Mouse (Mus musculus) heart, postnatal 0 days (tissue): ENCODE data around the gene Epo. TPM values are rescaled to one million over a fixed set of nuclear protein-coding genes. Genes with fewer than 3 reads are reported as not detected.
A peak's percentile ranks its signal among the peaks of the same experiment; 100 is the strongest.

Source experiments
- ATAC-seq: fragments of 200-750 bp; cut with Nextera tagmentation; 2 replicates; pipeline ENCODE4 v1.8.0; 2017; ENCODE audit warnings: low read depth, moderate number of reproducible peaks, moderate library complexity; ENCODE audit not compliant: insufficient read depth
- DNase-seq: peaks from one replicate; pipeline ENCODE4 v3.0.0-alpha.2; 2016; ENCODE audit warnings: low spot score
- H3K27ac ChIP-seq: fragments of 300-500 bp; sonication (generic); 2 replicates; pipeline ENCODE4 v1.5.1; 2014; ENCODE audit warnings: low read depth, mild to moderate bottlenecking
- H3K27me3 ChIP-seq: fragments of 300-500 bp; sonication (generic); 2 replicates; pipeline ENCODE4 v1.6.1; 2014; ENCODE audit warnings: low read length, mixed read lengths; ENCODE audit not compliant: control insufficient read depth, insufficient read depth
- H3K36me3 ChIP-seq: fragments of 300-500 bp; sonication (generic); replicated peaks from 2 replicates; pipeline ENCODE4 v1.6.1; 2014; ENCODE audit warnings: low read length, mixed read lengths; ENCODE audit not compliant: control insufficient read depth, insufficient read depth
- H3K4me1 ChIP-seq: fragments of 300-500 bp; sonication (generic); 2 replicates; pipeline ENCODE4 v1.6.1; 2014; ENCODE audit warnings: antibody characterized with exemption; ENCODE audit not compliant: control insufficient read depth, insufficient read depth
- H3K4me2 ChIP-seq: fragments of 300-500 bp; sonication (generic); 2 replicates; pipeline ENCODE4 v1.6.1; 2014; ENCODE audit warnings: low read depth, mild to moderate bottlenecking, low read length, moderate library complexity
- H3K4me3 ChIP-seq: fragments of 300-500 bp; sonication (generic); 2 replicates; pipeline ENCODE4 v1.5.1; 2014; ENCODE audit warnings: low read depth, low read length
- H3K9ac ChIP-seq: fragments of 300-500 bp; sonication (generic); replicated peaks from 2 replicates; pipeline ENCODE4 v1.6.1; 2014; ENCODE audit warnings: low read depth, low read length, mixed read lengths
- H3K9me3 ChIP-seq: fragments of 300-500 bp; sonication (generic); replicated peaks from 2 replicates; pipeline ENCODE4 v1.6.1; 2016; ENCODE audit warnings: low read length; ENCODE audit not compliant: control insufficient read depth
- CTCF ChIP-seq: IDR thresholded peaks from 2 replicates; pipeline ENCODE4 v1.5.1; 2016; ENCODE audit warnings: antibody characterized with exemption, control low read depth, low read depth
- EP300 ChIP-seq: IDR thresholded peaks from 2 replicates; pipeline ENCODE4 v1.6.1; 2016; ENCODE audit warnings: antibody characterized with exemption, low read depth
- WGBS: fragments of 180-500 bp; shearing (Covaris S2); extraction: QIAGEN DNeasy Blood & Tissue Kit; methylation state at CpG from one replicate; pipeline ENCODE4 v1.1.7; 2014; 5-methylcytosine and 5-hydroxymethylcytosine counted together
- polyA plus RNA-seq: library from polyadenylated mRNA; unstranded; fragments of >200 nt; fragmentation: Nextera tagmentation; extraction: Ambion mirVana; gene quantifications from 2 replicates; pipeline ENCODE4 v1.2.1, GENCODE M21; 2015
- total RNA-seq: library from RNA; depleted of rRNA; stranded (reverse); fragments of >200 nt; gene quantifications from 2 replicates; pipeline ENCODE4 v1.2.3, GENCODE M21; 2014; ENCODE audit warnings: low replicate concordance

The Epo gene
- total and polyA plus RNA-seq, 2 experiments from 2014 or later: not detected

DNA sequence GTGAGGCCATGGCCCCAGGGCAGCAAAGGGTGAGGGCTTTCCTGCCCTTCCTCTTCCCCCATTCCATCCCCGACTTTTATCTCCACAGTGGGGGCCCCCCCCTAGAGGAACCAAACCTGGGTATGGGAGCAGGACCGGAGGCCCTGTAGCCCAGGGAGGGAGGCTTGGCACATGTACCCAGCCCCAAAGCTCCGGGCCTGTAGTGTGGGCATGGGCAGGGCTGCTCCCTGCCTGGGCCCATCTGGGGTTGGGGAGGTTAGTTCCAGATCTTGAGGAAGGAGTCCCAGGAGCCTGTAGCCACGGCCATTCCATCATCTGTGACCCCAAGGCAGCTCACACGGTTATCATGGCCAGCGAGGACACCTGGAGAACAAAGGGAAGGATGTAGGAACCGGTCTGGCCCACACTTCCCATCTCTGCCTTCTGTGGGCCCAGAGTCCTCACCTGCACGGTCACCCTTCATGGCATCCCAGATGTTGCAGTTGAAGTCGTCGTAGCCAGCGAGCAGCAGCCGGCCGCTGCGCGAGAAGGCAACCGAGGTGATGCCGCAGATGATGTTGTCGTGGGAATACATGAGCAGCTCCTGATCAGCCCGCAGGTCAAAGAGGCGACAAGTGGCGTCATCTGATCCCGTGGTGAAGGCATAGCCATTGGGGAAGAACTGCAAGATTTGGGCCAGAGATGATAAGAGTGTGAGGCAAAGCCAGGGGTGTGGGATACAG lies 4.6 kb downstream of the Epo start:
- peaks cover 6% of the 10 kb centered on the region; the same call in 1 of the 2 replicates for H3K4me1 ChIP-seq
- H3K27me3 ChIP-seq: no peaks in the 10 kb centered on the region
- 75% methylated on average over 22 of the region's 22 CpGs for WGBS
- H3K27ac ChIP-seq: no peak overlapping the region
- no peak overlapping the region for H3K9ac ChIP-seq
- no peaks in the 10 kb centered on the region for H3K9me3 ChIP-seq
- no peak for DNase-seq
- H3K36me3 ChIP-seq: peaks cover 67% of the 10 kb centered on the region
- H3K4me2 ChIP-seq: no peak overlapping the region
- ATAC-seq: no peak
- TF ChIP-seq EP300 (no peak), CTCF (no peak)
- H3K4me3 ChIP-seq: no peak overlapping the region

DNA sequence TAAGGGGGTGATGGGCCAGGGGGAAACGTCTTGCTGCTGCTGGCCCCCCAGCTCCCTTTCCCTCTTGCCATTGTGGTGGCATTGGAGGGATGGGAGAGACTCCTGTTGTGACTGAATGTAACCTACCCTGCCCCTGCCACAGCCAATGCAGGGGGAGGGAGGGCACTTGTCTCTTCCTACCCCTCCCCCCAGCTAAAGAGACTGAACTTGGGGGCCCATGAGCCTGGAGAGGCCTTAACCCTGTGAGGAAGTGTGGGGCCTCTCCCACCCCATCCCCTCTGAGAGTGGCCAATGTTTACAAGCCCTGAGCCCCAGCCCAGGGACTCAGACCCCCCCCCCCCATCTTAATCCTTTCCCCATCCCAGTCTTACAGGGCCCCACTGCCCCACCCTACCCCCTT lies 5.6 kb downstream of the Epo start:
- Histone ChIP-seq H3K27ac (no peak overlapping the region), H3K9ac (no peak overlapping the region), H3K36me3 (peaks cover 77% of the 10 kb centered on the region), H3K9me3 (no peaks in the 10 kb centered on the region), H3K4me2 (no peak overlapping the region), H3K27me3 (no peaks in the 10 kb centered on the region), H3K4me3 (no peak overlapping the region), H3K4me1 (peaks cover 6% of the 10 kb centered on the region; the same call in 1 of the 2 replicates)
- ATAC-seq (no peak), DNase-seq (no peak)
- TF ChIP-seq EP300: no peak
- TF ChIP-seq CTCF: no peak
- WGBS: 65% methylated on average over 1 of the region's 1 CpGs

- Histone ChIP-seq H3K9me3 (no peaks in the 10 kb centered on the region), H3K4me3 (no peak overlapping the region), H3K9ac (no peak overlapping the region), H3K36me3 (peaks cover 88% of the 10 kb centered on the region), H3K4me2 (no peak overlapping the region), H3K4me1 (peaks cover 6% of the 10 kb centered on the region; the same call in 1 of the 2 replicates), H3K27me3 (no peaks in the 10 kb centered on the region), H3K27ac (peak overlapping the region; percentile 15; the same call in 1 of the 2 replicates)
- DNase-seq (no peak), ATAC-seq (no peak)
- TF ChIP-seq CTCF (no peak), EP300 (0 out of 2 replicates have a peak, but pooled peaks have one; percentile 21)
- WGBS: 45% methylated on average over 16 of the region's 16 CpGs
Measured at GRCm38 (mm10) chr5:137526192-137526936, 6.7 kb downstream of the Epo start.

DNA sequence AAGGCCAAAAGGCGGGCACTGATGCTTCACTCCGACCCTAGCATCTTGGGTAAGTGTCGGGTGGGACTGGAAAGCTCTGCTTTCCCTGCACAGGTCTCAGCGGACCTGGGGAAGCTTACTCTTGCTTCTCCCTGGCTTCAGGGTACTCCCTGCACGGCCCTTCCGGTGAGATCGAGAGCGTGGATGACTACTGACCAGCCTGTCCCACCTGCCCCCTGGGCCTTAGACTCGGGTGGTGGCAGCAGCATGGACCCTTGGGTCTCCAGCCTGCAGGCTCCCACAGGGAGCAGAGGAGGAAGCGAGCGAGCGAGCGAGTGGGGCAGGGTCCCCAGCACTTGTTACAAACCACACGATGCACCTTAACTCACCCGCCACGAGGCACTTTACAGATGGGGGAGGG lies 7.5 kb downstream of the Epo start:
- no peak overlapping the region for H3K4me2 ChIP-seq
- H3K9ac ChIP-seq: no peak overlapping the region
- H3K27me3 ChIP-seq: no peaks in the 10 kb centered on the region
- peaks cover 96% of the 10 kb centered on the region for H3K36me3 ChIP-seq
- DNase-seq: no peak
- no peak overlapping the region for H3K4me3 ChIP-seq
- no peaks in the 10 kb centered on the region for H3K9me3 ChIP-seq
- no peak overlapping the region for H3K27ac ChIP-seq
- 73% methylated on average over 16 of the region's 16 CpGs for WGBS
- peaks cover 6% of the 10 kb centered on the region; the same call in 1 of the 2 replicates for H3K4me1 ChIP-seq
- no peak for TF ChIP-seq EP300
- no peak for TF ChIP-seq CTCF
- no peak for ATAC-seq

DNA sequence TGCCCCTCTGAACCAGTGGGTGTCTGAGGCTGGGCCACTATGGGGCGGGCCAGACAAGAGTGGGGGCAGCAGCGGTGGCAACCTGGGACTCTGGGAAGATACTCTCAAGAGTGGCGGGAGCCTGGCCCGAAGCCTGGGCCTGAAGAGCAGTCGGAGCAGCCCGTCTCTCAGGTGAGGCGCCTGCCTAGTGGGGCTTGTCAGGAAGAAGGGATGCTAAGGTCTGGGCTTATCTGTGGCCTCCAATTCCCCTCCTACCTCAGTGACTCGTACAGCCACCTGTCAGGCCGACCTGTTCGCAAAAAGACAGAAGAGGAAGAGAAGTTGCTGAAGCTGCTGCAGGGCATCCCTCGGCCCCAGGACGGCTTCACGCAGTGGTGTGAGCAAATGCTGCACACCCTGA lies 8.4 kb downstream of the Epo start:
- H3K9ac ChIP-seq: no peak overlapping the region
- H3K4me2 ChIP-seq: no peak overlapping the region
- no peak for TF ChIP-seq CTCF
- TF ChIP-seq EP300: no peak
- DNase-seq: no peak
- no peak for ATAC-seq
- no peaks in the 10 kb centered on the region for H3K4me1 ChIP-seq
- no peak overlapping the region for H3K4me3 ChIP-seq
- no peaks in the 10 kb centered on the region for H3K9me3 ChIP-seq
- H3K27me3 ChIP-seq: no peaks in the 10 kb centered on the region
- peaks cover 99% of the 10 kb centered on the region for H3K36me3 ChIP-seq
- WGBS: 85% methylated on average over 13 of the region's 13 CpGs
- H3K27ac ChIP-seq: no peak overlapping the region
